Mouse (Mus musculus): ENCODE results near the gene Rragc.
A peak's percentile ranks its signal among the peaks of the same experiment; 100 is the strongest.
"Not testable (repeated sequence)": the region's sequence is repeated elsewhere in the genome, so short reads cannot be mapped to it uniquely, and the experiment has no call there.

Rragc gene

DNA sequence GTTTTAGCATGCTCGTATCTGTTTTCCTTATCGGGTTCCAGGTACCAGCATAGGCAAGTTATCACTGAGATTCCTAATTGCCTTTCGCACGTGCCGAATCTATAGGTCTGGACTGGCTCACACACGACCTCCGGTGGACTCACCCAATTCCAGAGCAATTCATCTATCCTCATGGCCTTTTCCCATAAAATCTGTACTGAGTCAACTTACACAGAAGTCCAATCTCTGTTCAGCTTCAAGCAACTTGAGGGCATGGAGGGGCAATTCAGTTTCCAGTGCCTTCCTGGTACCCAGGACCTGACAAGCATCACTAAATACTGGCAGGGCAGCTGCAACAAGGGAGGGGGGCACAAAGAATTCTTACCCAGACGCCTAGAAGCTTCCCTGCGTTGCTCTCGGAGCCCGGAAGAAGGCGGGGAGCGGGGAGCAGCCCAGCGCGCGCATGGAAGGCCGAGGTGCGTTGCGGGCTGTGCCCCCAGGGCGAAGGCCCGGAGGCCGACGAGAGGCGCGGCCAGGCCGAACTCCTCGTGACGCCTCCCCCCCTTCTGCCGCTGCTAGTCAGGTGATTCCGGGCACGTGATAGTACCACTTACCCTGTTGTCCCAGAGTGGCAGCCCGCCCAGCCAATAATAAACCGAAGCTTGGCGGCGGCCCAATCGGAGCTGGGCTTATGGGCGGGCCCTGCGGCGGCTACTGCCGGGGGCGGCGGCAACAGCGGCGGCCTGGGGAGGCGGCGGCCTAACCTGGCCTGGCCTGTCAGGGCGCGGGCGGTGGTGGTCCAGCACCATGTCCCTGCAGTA lies at the start of gene Rragc:
TSS of gene Rragc (plus strand) at position 699 of the 800 bp plus-strand sequence.
- peak; percentile 75 for DNase-seq (ENCODE audit: extremely low spot score, low read depth, low spot score)

DNA sequence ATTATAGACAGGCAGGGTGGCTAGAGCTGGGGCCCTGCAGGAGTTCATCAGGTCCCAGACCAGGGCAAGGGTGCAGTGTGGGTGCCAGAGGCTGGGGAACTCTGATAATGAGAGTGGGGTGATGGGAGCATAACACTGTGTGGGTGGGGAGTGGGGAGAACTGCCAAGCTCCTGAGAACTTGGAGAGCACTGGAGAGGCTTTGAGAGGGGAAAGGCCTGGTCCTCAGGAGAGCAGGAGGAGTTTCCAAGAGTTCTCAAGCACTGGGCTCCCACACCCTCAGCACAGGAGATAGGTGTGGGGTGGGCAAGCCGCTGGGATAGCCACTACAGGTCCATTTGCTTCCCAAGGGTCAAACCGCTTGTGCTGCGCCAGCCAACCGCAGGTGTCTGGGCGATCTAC lies 23.5 kb upstream of the Rragc start:
- no peak for DNase-seq (ENCODE audit: extremely low spot score, low read depth, low spot score)

DNA sequence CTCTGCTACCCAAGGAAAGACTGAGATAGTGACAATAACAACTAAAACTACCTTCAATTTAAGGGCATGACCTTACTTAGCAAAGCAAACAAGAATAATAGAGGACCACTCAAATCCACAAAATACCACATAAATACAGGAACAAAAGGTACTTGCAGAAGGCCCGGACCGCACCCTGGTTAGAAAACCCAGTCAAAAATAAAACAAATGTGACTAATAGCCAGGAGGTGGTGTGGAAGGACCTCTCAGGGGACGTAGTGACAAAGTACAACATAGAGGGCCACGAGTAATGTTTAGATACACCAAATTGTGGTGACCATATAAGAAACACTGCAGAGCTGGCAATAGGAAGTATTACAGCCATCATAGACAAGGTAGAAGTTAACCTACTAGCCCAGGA lies 23.0 kb upstream of the Rragc start:
- DNase-seq (ENCODE audit: extremely low spot score, low read depth, low spot score) = no peak

DNA sequence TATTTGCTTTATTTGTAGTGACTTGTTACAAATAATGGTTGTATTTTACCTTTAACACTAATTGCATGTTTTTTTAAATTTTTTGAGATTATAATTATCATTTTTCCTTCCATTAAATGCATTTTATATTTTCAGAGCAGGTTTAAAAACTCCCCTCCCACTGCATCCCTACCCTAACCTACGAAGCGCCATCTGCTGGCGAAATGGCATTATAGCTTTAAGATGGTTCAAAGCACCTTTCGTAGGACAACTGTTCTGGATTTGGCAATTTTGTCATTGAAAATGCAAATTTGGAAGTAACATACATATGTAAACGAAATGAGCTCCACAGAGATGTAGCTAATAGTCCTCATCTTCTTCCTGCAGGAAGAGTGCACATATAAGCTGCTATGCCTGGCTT lies 18.6 kb upstream of the Rragc start:
- peak; percentile 37 for DNase-seq (ENCODE audit: extremely low spot score, low read depth, low spot score)

DNA sequence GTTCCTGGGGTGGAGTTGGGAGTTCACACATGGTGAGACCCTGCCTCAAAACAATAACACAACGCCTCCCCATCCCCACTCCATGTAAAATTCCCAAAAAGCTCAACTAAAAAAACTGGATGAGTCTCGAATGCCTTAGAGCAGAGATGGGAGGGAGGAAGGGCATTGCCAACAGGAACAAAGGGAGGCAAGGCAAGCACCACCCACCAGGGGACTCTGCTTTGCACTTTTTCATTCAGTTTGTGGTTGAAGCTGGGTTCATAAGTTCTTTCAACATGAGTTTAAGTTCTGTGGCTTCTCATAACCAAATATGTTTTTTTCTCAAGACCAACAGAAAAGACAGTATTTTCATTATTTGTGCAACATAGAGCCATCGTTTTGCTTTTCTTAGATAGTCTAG lies 13.8 kb upstream of the Rragc start:
- no peak for DNase-seq (ENCODE audit: extremely low spot score, low read depth, low spot score)

DNA sequence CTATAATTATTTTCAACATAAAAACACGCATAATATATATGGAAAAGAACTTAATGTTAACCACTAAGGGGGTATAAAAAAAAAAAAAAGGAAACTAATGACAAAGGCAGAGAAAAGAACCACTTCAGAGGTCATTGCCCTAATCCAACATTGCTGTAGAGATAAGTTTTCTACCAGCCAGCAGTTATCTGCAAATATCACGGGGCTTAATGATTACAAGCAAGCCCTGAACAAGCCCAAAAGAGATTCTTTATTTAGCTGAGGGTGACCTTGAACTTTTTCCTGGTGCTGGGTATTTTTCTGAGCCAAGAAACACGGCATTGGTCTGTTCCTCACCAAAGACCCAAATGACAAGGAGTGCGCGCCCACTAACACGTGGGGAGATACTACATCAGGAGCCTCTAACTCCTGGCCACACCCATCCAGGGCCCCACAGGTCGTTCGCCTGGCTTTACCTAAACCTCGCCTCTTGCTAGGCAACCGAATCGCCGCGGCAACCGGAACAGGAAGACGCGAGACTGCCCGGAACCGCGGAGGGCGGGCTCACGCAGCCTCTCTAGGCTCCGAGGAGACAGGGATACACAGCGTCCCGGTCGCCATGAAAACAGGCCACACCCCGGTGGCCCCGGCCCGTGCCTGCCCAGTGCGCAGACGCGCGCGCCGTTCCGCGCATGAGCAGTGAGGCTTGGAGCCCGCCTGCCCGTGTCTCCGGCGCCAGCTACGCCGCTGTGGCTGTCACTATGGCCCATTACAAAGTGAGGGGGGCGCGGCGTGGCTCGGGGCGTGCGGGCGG lies 12.7 kb upstream of the Rragc start, which contains the start of gene Mycbp:
TSS of gene Mycbp (plus strand) at position 500 of the 793 bp plus-strand sequence.
- peak; percentile 88 for DNase-seq (ENCODE audit: extremely low spot score, low read depth, low spot score)

DNA sequence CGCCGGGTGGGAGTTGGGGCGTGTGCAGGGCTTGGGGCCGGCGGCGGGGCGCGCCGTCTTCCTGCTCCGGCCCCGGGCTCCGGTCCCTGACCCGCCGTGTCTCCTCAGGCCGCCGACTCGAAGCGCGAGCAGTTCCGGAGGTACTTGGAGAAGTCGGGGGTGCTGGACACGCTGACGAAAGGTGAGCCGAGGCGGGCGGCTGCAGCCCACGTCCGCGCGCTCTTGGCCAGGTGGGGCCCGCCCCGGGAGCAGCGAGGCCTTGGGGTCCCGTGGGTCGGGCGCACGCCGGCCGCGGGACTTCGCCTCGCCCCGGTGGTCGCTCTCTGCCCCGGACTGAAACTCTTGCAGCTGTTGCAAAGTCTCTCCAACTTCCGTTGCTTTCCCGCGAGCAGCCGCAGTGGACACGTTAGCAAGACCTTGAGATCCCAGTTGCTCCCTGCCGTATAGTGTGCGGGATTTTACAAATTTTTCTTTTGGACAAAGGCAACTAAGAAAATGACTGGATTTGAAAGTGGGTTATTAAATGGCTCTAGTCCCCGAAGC lies 12.0 kb upstream of the Rragc start:
- DNase-seq (ENCODE audit: extremely low spot score, low read depth, low spot score) = no peak

DNA sequence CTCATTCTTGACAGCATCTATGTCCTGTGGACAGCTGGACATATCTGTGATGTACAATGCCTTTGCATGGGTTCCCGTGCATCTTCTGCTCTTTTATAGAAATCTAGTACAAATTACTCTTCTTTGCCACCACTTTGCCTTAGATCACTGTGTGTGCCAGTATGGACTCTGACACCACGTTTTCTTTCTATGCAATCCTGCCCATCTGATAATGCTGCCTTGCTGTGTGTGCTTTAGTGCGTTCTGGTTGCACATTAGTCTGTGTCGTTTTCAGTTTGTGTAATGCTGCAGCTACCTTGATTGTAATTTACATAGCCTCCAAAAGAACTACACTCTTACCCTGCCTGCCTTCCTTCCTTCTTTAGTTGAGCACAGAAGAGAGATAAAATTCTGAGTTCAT lies 5.7 kb upstream of the Rragc start:
- DNase-seq (ENCODE audit: extremely low spot score, low read depth, low spot score) = no peak

DNA sequence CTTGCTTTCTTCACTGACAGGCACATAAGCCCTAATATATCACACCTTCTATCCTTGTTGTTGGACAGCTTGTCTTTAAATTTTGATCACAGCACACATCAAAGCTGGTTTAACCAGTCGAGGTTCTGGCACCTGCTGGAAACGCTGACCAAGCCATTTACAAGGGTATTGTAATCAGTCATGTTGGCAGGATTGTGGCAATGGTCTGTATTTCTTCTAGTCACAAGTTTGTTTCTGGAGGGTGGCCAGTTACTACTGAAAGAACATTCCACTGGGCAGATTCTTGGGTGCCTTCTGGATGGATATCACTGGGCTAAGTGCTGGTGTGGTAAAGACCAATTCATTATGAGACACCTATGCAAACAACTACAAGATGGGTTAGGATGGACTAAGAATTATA lies 4.8 kb upstream of the Rragc start:
- DNase-seq (ENCODE audit: extremely low spot score, low read depth, low spot score) = no peak

DNA sequence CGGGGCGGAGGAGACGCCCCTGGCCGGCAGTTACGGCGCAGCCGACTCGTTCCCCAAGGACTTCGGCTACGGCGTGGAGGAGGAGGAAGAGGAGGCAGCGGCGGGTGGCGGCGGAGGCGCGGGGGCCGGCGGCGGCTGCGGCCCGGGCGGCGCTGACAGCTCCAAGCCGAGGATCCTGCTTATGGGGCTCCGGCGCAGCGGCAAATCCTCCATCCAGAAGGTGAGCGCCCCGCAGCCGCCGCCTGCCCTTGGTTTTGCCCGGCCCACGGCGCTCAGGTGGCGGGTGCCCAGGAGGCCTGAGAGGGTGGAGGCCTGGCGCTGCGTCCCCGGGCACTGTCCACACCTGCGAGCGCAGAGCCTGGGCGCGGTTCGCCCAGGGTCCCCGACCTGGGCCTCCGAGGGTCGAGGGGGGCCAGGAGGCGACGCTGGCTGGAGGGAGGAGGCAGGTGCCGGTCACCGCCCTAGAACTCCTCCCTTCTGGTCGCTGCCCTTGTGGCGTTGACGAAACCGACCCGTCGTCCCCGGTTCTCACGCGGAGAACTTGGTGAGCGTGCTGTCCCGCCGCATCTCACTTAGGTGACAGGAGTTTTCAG lies 398 bp downstream of the Rragc start, which contains the start of gene 4930535I16Rik:
TSS of gene 4930535I16Rik (minus strand) at position 475 of the 593 bp plus-strand sequence.
- DNase-seq (ENCODE audit: extremely low spot score, low read depth, low spot score) = no peak

DNA sequence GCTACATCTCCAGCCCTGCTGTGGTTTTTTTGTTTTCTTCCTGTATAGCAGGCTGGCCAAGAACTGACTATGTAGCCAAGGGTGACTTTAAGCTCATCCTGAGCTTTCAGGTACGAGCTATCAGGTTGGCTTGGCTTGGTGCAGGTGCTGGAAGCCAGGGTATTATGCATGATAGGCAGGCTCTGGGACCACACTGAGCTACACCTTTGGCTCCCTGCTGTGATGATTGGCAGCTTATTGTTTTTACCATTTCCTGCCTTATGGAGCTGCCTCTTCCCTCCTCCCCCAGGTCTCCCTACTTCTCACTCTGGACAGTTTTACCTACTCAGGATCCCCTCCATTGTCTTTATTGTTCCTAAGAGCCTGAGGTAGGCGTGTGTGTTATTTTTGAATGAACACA lies 1.6 kb downstream of the Rragc start:
- DNase-seq (ENCODE audit: extremely low spot score, low read depth, low spot score) = no peak

DNA sequence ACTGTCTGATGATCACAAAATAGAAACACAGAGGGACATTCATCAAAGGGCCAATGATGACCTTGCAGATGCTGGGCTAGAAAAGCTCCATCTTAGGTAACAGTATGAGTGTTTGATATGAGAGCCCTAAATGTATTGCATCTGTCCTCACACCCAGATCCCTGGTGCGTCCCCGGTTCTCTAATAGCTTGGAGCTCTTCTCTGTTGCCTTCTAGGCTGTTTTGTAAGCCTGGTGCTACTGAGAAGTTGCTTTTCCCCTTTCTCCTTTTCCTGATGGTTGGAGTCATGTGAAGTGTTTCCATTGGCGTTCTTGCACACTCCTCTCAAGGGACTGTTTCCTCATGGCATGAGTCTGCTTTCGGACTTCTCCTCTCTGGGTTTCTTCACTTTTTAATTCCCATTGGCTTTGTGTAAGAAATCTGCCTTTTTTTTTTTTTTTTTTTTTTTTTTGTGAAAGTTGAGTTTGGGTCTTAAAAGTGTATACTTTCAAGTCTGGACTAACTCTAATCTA lies 3.9 kb downstream of the Rragc start:
- no peak for DNase-seq (ENCODE audit: extremely low spot score, low read depth, low spot score)

DNA sequence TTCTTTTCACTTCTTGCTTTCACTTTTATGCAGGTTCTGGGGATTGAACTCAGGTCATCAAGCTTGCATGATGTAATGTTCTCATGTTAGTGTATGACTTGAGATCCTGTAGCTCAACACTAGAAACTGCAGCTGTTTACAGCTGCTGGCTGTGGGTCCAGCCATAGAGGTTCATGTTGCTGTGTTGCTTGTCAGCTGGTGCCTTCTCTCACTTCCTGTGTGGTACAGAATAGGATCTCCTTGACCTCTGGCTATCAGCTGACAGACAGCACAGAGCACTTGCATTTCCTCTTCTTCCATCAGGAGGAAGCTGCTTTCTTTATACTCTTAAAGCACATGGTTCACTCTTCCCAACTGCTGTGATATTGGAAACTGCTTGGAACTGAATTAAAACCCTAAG lies 10.7 kb downstream of the Rragc start:
- no peak for DNase-seq (ENCODE audit: extremely low spot score, low read depth, low spot score)

DNA sequence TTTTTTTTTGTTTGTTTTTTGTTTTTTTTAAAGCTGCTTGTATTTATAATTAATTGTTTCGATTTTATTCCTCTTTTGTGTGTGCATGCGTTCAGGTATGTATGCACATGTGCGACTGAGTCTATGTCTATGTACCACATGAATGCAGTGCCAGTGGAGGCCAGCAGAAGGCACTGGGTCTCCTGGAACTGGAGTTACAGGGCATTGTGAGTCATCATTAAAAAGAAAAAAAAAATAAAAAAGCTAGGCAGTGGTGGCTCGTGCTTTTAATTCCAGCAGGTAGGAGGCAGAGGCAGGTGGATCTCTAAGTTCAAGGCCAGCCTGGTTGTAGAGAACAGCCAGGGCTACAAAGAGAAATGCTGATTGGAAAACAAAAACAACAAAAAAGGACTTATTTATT lies 12.7 kb downstream of the Rragc start:
- no peak for DNase-seq (ENCODE audit: extremely low spot score, low read depth, low spot score)

DNA sequence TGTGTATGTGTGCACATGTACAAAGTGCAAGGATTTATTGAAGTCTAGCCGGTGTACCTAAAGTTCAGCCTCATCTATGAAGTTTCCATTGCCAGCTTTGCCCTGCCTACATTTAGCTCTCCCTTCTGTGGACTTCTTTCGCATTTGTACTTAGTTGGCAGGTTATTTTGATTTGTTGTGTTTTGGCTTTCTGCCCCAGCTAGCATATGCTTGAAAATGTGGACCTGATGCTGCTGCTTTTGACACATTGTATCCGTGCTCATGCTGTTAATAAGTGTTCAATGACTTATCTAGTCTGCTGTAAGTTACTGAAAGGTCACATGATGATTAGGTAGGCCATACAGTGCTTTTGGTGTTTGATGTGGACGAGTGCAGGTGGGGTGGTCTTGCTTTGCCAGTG lies 17.1 kb downstream of the Rragc start:
- DNase-seq (ENCODE audit: extremely low spot score, low read depth, low spot score) = no peak

DNA sequence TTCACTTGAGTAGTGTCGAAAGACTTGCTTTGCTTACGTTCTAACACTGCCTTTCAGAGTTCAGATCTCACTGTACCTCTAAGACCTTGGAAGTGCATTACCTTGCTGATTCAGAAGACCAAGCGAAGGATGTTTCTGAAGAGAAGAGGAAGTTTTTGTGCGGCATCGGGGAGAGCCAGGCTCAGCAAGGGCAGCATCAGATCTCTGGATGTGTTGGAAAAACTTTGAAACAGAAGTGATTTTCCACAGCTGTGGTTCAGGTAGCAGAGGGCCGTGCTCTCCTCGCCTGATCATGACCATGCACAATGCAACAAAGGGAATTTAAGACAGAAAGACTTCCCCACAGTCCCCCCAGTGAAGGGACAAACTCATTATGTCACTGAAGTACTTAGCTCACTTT lies 18.8 kb downstream of the Rragc start:
- no peak for DNase-seq (ENCODE audit: extremely low spot score, low read depth, low spot score)

DNA sequence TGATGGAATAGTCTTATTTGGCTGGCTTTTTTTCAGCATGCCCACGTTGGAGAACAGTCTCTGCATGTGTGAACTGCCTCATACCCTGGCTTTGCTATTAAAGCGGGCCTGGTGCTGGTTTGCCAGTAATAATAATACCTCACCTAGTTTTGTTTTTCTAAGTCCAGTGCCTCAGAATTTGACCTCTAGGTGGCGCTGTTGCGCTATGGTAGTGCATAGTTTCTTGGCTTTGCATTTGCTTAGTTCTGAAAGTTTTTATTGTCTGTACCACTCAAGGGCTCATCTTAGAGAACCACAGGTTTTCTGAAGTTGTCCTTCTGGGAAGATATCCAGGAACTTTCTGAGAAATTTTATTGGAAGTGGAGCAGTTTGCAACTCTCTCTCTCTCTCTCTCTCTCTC lies 22.6 kb downstream of the Rragc start:
- peak; percentile 83 for DNase-seq (ENCODE audit: extremely low spot score, low read depth, low spot score)

DNA sequence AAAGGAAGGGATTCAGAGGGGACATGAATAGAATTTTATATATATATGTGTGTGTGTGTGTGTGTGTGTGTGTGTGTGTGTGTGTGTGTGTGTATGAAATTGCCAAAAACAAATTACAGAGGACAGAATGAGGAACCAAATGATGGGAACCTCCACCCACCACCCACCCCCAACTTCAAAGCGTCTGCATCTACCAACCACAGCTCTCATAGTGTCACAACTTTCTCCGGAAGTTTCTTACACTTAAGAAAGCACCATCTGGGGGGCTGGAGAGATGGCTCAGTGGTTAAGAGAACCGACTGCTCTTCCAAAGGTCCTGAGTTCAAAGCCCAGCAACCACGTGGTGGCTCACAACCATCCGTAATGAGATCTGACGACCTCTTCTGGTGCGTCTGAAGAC lies 23.6 kb downstream of the Rragc start:
- not testable (repeated sequence) for DNase-seq (ENCODE audit: extremely low spot score, low read depth, low spot score)

DNA sequence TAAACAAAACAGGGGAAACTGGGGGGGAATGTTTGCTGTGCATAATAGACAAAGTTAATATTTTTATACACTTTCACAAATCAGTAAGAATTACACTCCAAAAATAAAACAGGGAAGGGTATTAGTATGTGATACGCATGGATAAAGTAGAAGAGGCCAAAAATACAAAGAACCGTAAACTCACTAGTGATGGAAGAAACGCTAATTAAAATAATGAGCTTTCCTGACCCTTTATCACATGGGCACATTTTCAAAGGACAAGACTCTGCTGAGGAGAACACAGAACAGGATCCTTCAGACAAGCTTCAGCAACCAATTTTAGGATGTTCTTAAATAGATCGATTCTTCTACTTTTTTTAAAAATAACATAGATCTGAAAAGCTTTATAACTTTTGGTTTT lies 29.5 kb downstream of the Rragc start:
- DNase-seq (ENCODE audit: extremely low spot score, low read depth, low spot score) = no peak

DNA sequence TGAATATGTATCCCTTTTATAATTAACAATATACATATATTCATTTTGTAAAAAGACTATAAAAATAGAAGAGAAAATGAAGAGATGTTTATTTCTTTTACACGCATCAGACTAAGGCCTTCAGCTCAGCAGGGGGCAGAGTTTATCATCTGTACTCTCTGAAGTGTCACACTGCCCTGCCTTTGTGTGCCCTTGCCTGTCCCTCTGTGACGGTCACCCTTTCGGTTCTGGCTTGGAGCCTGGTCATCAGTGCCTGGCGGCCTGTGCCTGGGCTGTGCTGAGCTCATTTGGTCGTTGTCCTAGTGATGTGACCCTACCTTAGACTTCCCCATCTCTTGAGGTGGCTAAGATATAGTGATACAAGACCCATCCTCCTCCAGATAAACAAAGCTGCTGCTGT lies 29.9 kb downstream of the Rragc start:
- no peak for DNase-seq (ENCODE audit: extremely low spot score, low read depth, low spot score)

DNA sequence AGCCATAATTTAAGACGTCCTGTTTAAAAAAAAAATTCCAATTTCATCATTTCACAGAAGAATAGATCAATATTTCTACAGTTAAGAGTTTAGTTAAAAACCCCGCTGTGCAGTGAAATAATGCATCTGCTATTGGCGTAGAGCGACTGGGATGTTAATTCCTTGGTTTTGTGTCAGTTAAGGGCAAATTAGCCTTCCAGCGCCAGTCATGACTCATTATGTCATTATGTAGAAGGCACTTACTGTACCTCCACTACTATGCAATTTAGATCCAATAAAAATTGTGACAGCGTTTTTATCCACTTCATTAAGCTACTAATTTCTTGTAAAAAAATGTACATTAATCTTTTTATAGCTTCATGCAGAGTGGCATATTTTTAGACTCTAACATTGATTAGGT lies 31.7 kb downstream of the Rragc start:
- DNase-seq (ENCODE audit: extremely low spot score, low read depth, low spot score) = no peak
